Comparison of ENCODE assay signal across 10 mouse cellular contexts in the genomic region with DNA sequence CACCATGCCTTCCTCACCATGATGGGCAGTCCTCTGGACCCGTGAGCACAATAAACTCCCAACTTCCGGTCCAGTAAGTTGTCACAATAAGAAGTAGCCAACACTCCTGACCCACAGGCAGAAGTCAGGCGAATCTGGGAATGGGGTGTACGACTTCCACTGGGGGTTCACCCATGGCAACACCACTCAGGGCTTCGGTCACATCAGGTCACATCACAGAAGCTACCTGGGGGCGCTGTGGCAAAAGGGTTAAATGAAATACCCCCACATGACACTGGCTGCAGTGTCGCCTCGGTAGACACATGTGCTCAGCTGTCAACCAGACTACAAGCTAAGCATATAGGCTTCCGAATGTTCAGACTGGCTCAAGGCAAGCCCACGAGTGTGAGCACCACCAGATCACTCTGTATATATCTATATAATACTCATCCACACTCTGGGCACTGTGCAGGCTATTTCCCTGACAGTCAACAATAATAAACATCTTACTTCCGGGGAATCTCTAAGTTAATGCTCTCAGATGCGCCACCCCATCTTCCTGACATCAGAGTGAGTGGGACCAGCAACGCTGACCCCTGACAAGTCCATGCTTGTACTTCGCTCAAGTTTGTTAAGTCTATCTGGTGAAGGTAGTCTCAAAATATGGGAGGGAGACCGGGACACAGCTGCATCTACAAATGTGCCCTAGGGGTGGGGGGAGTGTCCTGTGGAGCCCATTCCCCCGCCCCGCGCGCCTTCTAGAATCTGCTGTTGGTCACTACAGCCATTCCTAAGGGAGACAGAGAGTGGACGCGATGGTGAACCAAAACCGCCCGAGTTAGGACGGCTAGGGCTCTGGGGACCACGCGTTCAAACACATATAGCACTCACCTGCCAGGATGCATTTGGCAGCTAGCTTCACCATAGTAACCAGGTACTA. TPM values are rescaled to one million over a fixed set of nuclear protein-coding genes. Genes with fewer than 3 reads are reported as not detected.
A peak's percentile ranks its signal among the peaks of the same experiment; 100 is the strongest.
DNase-seq lines count a peak whose midpoint lies in the region; ATAC-seq and TF ChIP-seq lines count a peak whose summit lies in the region.
"Had no signal": no experiment of that assay in that cellular context is flagged by ENCODE, and none has a peak within 500 bp of the region (broad histone marks: within the 10 kb centered on the region; RNA-seq: fewer than 3 reads in every experiment).

No protein-coding gene starts in this region.

- H3K9ac ChIP-seq in kidney, postnatal 0 days (ENCODE audit: low read depth, low read length), result peak overlapping the region; percentile 65
- H3K9ac ChIP-seq in midbrain, embryonic 16.5 days (ENCODE audit: low read depth, low read length), result peak overlapping the region; percentile 78

- H3K27ac ChIP-seq in kidney, postnatal 0 days, result no peak overlapping the region
- H3K27ac ChIP-seq in midbrain, embryonic 16.5 days (ENCODE audit: low read length), result peak overlapping the region; percentile 71

- H3K36me3 ChIP-seq in kidney, postnatal 0 days (ENCODE audit: insufficient read depth, low read length), result no peaks in the 10 kb centered on the region
- H3K36me3 ChIP-seq in midbrain, embryonic 16.5 days (ENCODE audit: control insufficient read depth, insufficient read depth, low read length), result no peaks in the 10 kb centered on the region

- H3K27me3 ChIP-seq in kidney, postnatal 0 days (ENCODE audit: insufficient read depth, low read length), result no peaks in the 10 kb centered on the region
- no peaks in the 10 kb centered on the region for H3K27me3 ChIP-seq in midbrain, embryonic 16.5 days (ENCODE audit: control insufficient read depth, insufficient read depth, low read depth, low read length)
- H3K27me3 ChIP-seq: Patski had no signal

- H3K4me1 ChIP-seq in kidney, postnatal 0 days (replicated peaks; ENCODE audit: insufficient read depth, low read length), result 0 out of 2 replicates have a peak, but pooled peaks cover 7% of the 10 kb centered on the region
- H3K4me1 ChIP-seq in midbrain, embryonic 16.5 days (ENCODE audit: control insufficient read depth, insufficient read depth, low read length), result peaks cover 25% of the 10 kb centered on the region

- peak; percentile 52 for DNase-seq in cerebellum, adult 9-11 months
- DNase-seq in cerebellum, postnatal 14 days, result no peak
- peak; percentile 25 for DNase-seq in CD4-positive helper T cell, adult 2 months (ENCODE audit: low read depth, low spot score)
- peak; percentile 17 for DNase-seq in kidney, postnatal 0 days (ENCODE audit: low spot score)
- no peak for DNase-seq in left cerebral cortex, adult 11 months (ENCODE audit: low spot score)

- H3K4me2 ChIP-seq in kidney, postnatal 0 days (ENCODE audit: low read length), result peak overlapping the region; percentile 93
- peak overlapping the region; percentile 96 for H3K4me2 ChIP-seq in midbrain, embryonic 16.5 days (ENCODE audit: low read length)

- no peaks in the 10 kb centered on the region for H3K9me3 ChIP-seq in kidney, postnatal 0 days (replicated peaks; ENCODE audit: low read length)
- H3K9me3 ChIP-seq in midbrain, embryonic 16.5 days (replicated peaks; ENCODE audit: control insufficient read depth, low read length, poor library complexity, severe bottlenecking), result no peaks in the 10 kb centered on the region

- 24% methylated on average over 26 of the region's 26 CpGs for WGBS in kidney, postnatal 0 days
- WGBS in midbrain, embryonic 16.5 days, result 21% methylated on average over 26 of the region's 26 CpGs

- peak overlapping the region; percentile 60 for H3K4me3 ChIP-seq in kidney, postnatal 0 days (replicated peaks; ENCODE audit: low read depth, low read length)
- peak overlapping the region; percentile 60 for H3K4me3 ChIP-seq in midbrain, embryonic 16.5 days (ENCODE audit: low read depth, low read length)

- ATAC-seq in erythroblast, adult 5-6 weeks (replicated peaks; ENCODE audit: low FRiP score, poor library complexity, severe bottlenecking), result 0 out of 2 replicates have a peak, but pooled peaks have one; percentile 8
- ATAC-seq in kidney, postnatal 0 days (replicated peaks; ENCODE audit: low FRiP score, low read depth), result no peak
- ATAC-seq in midbrain, embryonic 16.5 days, result no peak
- ATAC-seq in monocyte, adult 5-6 weeks (replicated peaks; ENCODE audit: insufficient number of reproducible peaks, low FRiP score, low TSS enrichment, poor library complexity, severe bottlenecking), result no peak

- TF ChIP-seq CTCF in kidney, postnatal 0 days (IDR thresholded peaks at IDR 0.05; ENCODE audit: low read depth), result no peak

RNA-seq across cellular contexts. Expression of a gene that starts 0.7 kb away (rescaled TPM):
- 15.7 and 24.4 TPM in 2 replicates for total RNA-seq in erythroblast, adult 5-6 weeks (2015; ENCODE audit: low replicate concordance)
- total RNA-seq in erythroblast, adult 5-6 weeks (2017; ENCODE audit: low replicate concordance), result 2.0 and 4.6 TPM in 2 replicates
- 74.7 and 82.9 TPM in 2 replicates for polyA plus RNA-seq in kidney, postnatal 0 days (2015; fragmentation: Nextera tagmentation; extraction: Ambion mirVana)
- 90.0 and 104 TPM in 2 replicates for polyA plus RNA-seq in midbrain, embryonic 16.5 days (2015; fragmentation: Nextera tagmentation; extraction: Ambion mirVana)
- total RNA-seq in monocyte, adult 5-6 weeks (2017), result 3.5 to 8.9 TPM (median 4.7 TPM) in 3 replicates

RNA-seq across cellular contexts. Expression of a gene that starts 33.0 kb away (rescaled TPM):
- total RNA-seq in erythroblast, adult 5-6 weeks (2015; ENCODE audit: low replicate concordance), result not detected in 2 replicates
- total RNA-seq in erythroblast, adult 5-6 weeks (2017; ENCODE audit: low replicate concordance), result not detected in 2 replicates
- 0.24 and 0.43 TPM in 2 replicates for polyA plus RNA-seq in kidney, postnatal 0 days (2015; fragmentation: Nextera tagmentation; extraction: Ambion mirVana)
- 1.3 and 1.8 TPM in 2 replicates for polyA plus RNA-seq in midbrain, embryonic 16.5 days (2015; fragmentation: Nextera tagmentation; extraction: Ambion mirVana)
- 0.49 TPM in 1 of 3 replicates, not detected in the others for total RNA-seq in monocyte, adult 5-6 weeks (2017)
- total RNA-seq: hematopoietic stem cell, adult 5-6 weeks had no signal
- polyA plus RNA-seq: Patski had no signal

RNA-seq across cellular contexts. Expression of a gene that starts 53.3 kb away (rescaled TPM):
- not detected in 2 replicates for total RNA-seq in erythroblast, adult 5-6 weeks (2015; ENCODE audit: low replicate concordance)
- not detected in 2 replicates for total RNA-seq in erythroblast, adult 5-6 weeks (2017; ENCODE audit: low replicate concordance)
- not detected in 2 replicates for polyA plus RNA-seq in kidney, postnatal 0 days (2015; fragmentation: Nextera tagmentation; extraction: Ambion mirVana)
- 13.4 and 13.6 TPM in 2 replicates for polyA plus RNA-seq in midbrain, embryonic 16.5 days (2015; fragmentation: Nextera tagmentation; extraction: Ambion mirVana)
- total RNA-seq in monocyte, adult 5-6 weeks (2017), result not detected in 3 replicates
- total RNA-seq: hematopoietic stem cell, adult 5-6 weeks had no signal
- polyA plus RNA-seq: Patski had no signal

Comparison
In these comparisons a context has a peak if more than half of its experiments do, and no peak if none do; other contexts are left out.
1. DNase-seq: peak in cerebellum, adult 9-11 months (single experiment), CD4-positive helper T cell, adult 2 months (single experiment) and kidney, postnatal 0 days (single experiment); none in cerebellum, postnatal 14 days (0 of 2) and left cerebral cortex, adult 11 months (single experiment).